Mouse (Mus musculus) CH12.LX (cell line): ENCODE results near the gene Prg2.

Source experiments
- CTCF ChIP-seq, 2 experiments: IDR thresholded peaks in 1 of 2; conservative IDR thresholded peaks in 1 of 2; 2 replicates each; pipeline ENCODE4 v1.5.1; 2011 to 2012; ENCODE audit warnings: low read depth in 2 of 2, low read length in 2 of 2, improper control_type of control experiment in 1 of 2, inconsistent platforms in 1 of 2, mild to moderate bottlenecking in 1 of 2, moderate library complexity in 1 of 2
- ELF1 ChIP-seq: IDR thresholded peaks from 2 replicates; pipeline ENCODE4 v1.6.1; 2014; ENCODE audit warnings: low read depth, mild to moderate bottlenecking, inconsistent platforms, low read length, improper control_type of control experiment
- EP300 ChIP-seq: IDR thresholded peaks from 2 replicates; pipeline ENCODE4 v1.6.1; 2011; ENCODE audit warnings: low read length, improper control_type of control experiment
- JUND ChIP-seq: conservative IDR thresholded peaks from 2 replicates; pipeline ENCODE4 v1.6.1; 2011; ENCODE audit warnings: low read depth, low read length, improper control_type of control experiment
- MAX ChIP-seq: IDR thresholded peaks from 2 replicates; pipeline ENCODE4 v1.6.1; 2011; ENCODE audit warnings: low read length, improper control_type of control experiment
- NRF1 ChIP-seq: IDR thresholded peaks from 2 replicates; pipeline ENCODE4 v1.6.1; 2014; ENCODE audit warnings: low read depth, mild to moderate bottlenecking, inconsistent platforms, low read length, improper control_type of control experiment, moderate library complexity
- POLR2A ChIP-seq: IDR thresholded peaks from 2 replicates; pipeline ENCODE4 v1.6.1; 2011; ENCODE audit warnings: low read depth, mild to moderate bottlenecking, improper control_type of control experiment, low read length
- RAD21 ChIP-seq: IDR thresholded peaks from 2 replicates; pipeline ENCODE4 v1.6.1; 2011; ENCODE audit warnings: low read depth, mild to moderate bottlenecking, low read length, improper control_type of control experiment, moderate library complexity
- UBTF ChIP-seq: IDR thresholded peaks from 2 replicates; pipeline ENCODE4 v1.6.1; 2012; ENCODE audit warnings: low read depth, mild to moderate bottlenecking, inconsistent platforms, low read length, improper control_type of control experiment, moderate library complexity
- USF1 ChIP-seq: IDR thresholded peaks from 2 replicates; pipeline ENCODE4 v1.6.1; 2014; ENCODE audit warnings: low read depth, mild to moderate bottlenecking, inconsistent platforms, low read length, improper control_type of control experiment

DNA sequence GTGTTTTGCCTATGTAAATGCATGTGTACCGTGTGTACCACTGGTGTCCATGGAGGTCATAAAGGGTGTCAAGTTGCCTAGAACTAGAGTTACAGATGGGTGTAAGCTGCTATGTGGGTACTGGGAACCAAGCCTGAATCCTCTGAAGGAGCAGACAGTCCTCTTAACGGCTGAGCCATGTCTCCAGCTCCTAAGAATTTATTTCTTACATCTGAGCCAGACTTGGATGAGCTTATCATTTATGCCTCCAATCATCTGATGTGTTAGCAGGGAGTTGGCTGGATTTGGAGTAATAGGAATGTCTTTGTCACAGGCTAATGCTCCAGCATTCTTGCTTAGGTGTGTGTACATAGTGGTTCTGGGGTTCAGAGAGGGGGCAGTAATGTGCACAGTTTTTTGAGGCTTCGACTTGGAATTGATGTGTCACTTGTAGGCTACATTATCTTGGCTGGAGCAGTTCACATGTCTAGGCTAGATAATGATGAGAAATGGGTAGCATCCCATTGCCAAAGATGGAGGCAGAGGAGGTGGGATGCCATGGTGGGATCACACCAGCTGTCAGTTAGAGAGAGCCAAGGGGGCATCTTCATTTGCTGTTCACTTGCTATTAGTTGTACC lies 33.0 kb upstream of the Prg2 start:
- TF ChIP-seq ELF1 (no peak), UBTF (no peak), POLR2A (no peak), USF1 (no peak), JUND (no peak), EP300 (no peak), RAD21 (no peak), NRF1 (no peak), MAX (no peak), CTCF (conservative IDR thresholded peaks at IDR 0.05 in 1 of 2, IDR thresholded peaks at IDR 0.05 in 1 of 2; ENCODE audit: low read depth in 2 of 2, low read length in 2 of 2) (no peak)
